Mouse (Mus musculus) cerebellum, postnatal 14 days (tissue): Measurements from ENCODE around the gene Bcl3.
"Not testable (repeated sequence)": the region's sequence is repeated elsewhere in the genome, so short reads cannot be mapped to it uniquely, and the experiment has no call there.

ENCODE experiments used
- DNase-seq, 2 experiments: peaks; one replicate each; pipeline ENCODE4 v3.0.0; 2021; ENCODE audit warnings: mixed read lengths in 2 of 2

Bcl3 gene

DNA sequence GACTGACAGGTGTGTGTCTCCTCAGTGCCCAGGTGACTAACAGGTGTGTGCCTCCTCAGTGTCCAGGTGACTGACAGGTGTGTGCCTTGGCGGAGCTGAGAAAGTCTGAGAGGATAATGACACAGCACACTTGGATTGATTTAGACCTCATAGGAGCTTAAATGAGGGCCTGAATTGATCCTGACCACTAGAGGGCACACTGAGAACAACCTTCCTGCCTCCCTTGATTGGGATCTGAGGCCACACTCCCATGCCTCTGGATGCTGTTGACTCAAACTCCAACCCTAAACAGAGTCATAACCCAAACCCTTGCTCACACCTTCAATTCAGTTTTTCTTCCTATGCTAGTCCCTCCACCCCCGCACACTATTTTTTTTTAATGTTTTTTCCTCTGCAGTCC is 21.8 kb downstream of the Bcl3 start:
- DNase-seq: peak; percentile 49 to 50

- peak; percentile 64 to 76 for DNase-seq
Measured at GRCm38 (mm10) chr7:19796697-19797588, 25.6 kb downstream of the Bcl3 start, which contains the start of gene Cblc. Gene Cblc (minus strand): TSS chr7:19796809.

DNA sequence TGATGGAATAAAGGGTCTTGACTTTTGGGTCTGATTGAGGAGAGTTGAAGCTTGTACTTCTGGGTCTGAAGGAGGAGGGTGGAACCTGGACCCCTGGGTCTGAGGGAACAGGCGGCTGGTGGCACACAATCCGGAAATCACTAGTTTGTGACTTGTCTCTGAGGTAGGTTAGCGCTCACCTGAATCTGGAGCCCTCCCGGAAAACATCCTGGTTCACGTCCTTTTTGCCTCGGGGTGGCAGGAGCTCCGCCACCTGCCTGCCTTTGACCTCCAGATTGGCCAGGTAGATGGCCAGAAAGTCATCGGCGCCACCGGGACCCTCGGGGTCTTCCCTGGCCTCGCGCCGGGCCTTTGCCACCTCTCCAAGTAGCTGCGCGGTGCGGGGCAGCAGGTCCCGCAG is 26.3 kb downstream of the Bcl3 start:
- DNase-seq: no peak

DNA sequence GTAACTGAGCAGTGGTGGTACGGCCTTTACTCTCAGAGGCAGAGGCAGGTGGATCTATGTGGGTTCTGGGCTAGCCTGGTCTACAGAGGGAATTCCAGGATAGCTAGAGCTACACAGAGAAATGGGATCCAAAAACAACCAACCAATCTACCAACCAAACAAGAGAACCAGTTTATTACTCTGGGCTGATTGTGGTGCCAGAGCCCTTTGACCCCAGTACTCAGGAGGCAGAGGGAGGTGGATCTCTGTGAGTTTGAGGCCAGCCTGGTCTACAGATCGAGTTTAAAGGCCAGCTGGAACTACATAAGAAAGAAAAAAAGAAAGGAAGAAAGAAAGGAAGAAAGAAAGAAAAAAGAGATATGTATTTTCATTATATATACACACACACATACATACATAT is 27.3 kb downstream of the Bcl3 start:
- DNase-seq: no peak

- DNase-seq: no peak
Measured at GRCm38 (mm10) chr7:19792701-19793630, 29.6 kb downstream of the Bcl3 start.

- DNase-seq: not testable (repeated sequence)
Measured at GRCm38 (mm10) chr7:19791504-19791903, 31.1 kb downstream of the Bcl3 start.

GRCm38 (mm10) chr7:19789904-19790347 is 32.6 kb downstream of the Bcl3 start:
- DNase-seq: peak; percentile 92 to 97

DNA sequence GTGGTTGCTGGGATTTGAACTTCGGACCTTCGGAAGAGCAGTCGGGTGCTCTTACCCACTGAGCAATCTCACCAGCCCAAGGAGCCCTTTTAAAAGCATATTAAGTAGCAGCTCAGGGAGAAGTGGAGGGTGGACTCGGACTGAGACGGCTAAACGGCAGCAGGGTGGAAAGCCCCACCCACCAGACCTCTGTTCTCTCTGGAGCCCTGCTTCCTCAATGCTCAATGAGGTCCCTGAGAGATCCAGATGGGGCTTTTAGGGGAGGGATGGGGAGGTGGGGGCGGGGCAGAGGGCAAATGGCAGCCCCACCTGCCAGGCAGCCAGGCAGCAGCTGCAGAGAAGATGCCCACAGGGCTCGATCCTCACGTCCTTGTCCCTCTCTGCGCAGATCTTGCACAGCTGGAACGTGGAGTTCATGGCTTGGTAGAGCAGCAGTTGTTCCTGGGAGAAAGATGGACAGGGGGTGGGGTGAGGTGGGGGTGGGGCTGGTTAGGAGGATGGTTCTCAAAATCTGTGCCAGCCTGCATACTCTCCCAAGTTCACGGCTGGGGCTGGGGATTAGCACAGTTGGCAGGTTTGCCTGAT is 36.6 kb downstream of the Bcl3 start:
- no peak for DNase-seq

DNA sequence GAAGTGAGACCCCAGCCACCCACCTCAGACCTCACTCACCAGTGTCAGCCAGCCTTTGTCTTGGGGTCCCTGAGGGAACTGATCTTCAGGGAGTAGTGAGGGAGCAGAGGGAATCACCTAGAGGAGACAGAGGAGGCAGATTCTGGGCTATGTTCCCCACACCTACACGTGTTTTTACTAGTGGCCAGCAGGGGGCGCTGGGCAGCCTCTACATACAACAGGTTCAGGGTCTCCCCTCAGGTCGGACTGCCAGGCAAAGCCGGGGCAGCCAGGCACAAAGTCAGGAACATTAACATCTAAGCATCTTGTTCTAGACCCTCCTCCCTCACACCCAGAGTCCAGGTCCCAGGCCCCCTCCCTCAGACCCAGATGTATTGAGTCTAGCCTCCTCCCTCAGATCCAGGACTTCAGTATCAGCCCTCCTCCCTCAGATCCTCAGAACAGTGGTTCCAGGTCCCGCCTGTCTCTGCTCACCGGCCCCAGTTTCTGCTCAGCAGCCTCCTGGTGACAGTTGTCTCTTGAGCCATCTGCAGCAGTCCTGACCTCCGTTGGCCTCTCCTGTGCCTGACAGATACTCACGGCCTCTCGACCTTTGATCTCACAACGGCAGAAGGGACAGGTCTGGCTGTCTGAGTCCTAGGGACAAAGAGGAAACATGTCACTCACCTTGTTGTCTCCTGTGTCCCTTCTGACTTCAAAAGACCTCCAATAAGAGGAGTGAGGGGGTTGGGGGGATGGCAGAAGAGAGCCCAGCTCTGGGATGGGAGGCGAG is 37.6 kb downstream of the Bcl3 start:
- no peak for DNase-seq

GRCm38 (mm10) chr7:19783630-19784029 is 38.9 kb downstream of the Bcl3 start:
- DNase-seq: no peak

DNA sequence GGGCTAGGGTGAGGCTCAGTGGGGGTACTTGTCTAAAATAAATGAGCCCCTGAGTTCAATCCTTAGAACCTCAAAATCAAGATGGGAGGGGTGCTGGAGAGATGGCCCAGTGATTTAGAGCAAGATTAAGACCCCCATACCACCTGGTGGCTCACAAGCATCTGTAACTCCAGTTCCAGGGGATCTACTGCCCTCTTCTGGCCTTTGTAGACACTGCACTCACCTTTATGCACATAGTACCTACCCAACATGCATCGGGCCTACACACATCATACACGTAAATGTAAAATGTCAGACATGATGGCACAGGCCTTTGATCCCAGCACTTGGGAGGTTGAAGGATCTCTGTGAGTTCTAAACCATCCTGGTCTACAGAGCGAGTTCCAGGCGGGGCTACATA is 39.9 kb downstream of the Bcl3 start:
- DNase-seq: peak in 1 of 2 experiments; percentile 30

GRCm38 (mm10) chr7:19781741-19782140 is 40.8 kb downstream of the Bcl3 start:
- no peak for DNase-seq

- DNase-seq: no peak
Measured at GRCm38 (mm10) chr7:19779903-19780302, 42.7 kb downstream of the Bcl3 start.

- DNase-seq: no peak
Measured at GRCm38 (mm10) chr7:19778645-19779044, 43.9 kb downstream of the Bcl3 start.

DNA sequence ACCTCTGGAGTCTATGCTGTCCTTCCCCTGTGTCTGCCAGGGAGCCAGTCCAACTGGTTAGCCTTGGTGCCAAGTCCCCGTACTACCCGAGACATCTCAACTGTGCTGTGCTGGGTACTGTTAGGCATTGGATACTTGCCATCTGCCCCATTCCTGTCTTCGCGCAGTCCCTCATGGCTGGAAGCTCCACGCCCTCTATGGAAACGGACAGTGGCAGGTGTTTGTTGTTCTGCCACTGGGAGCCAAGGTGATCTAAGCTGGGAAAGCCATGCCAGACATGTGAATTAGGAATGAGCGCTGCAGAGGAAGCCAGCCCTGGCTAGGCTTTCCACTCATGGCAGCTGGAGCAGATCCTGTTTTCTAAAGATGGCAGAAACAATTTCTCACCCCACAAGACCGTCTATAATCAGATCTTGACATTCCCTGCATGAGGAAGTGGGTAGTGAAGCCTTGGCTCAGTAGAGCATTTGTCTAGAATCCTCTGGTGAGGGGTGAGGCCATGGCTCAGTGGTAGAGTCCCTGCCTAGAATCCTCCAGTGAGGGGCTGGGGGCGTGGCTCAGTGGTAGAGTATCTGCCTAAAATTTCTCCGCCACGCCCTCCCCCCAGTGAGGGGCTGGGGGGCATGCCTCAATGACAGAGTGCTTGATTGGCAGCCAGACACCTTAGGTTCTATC is 45.4 kb downstream of the Bcl3 start:
- DNase-seq: no peak

- DNase-seq: no peak
Measured at GRCm38 (mm10) chr7:19771682-19772081, 50.9 kb downstream of the Bcl3 start.

DNA sequence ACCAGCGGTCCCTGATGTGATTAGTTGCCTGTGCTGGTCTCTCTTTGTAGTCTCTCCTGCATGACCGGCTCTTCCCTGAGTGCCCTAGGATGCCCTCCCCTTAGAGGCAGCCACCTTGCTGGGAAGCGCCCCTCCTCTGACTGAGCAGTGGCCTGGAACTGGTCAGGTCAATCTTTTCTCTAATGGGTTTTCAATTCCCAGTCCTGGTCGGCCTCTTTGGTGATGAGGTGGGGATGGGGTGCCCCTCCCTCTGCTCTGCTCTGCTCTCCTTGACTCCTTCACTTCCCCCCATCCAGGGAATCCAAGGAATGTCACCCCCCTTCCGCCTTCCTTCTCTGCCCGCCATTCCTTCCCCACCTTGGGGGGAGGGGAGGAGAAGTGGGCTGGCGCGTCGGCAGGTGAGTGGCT is 51.6 kb downstream of the Bcl3 start, which contains the start of gene Bcam:
Gene Bcam, minus strand, starts transcription at position 33 of the 408 bp plus-strand sequence.
- DNase-seq: no peak

- DNase-seq: peak; percentile 43 to 62
Measured at GRCm38 (mm10) chr7:19770375-19770754, 52.2 kb downstream of the Bcl3 start.

DNA sequence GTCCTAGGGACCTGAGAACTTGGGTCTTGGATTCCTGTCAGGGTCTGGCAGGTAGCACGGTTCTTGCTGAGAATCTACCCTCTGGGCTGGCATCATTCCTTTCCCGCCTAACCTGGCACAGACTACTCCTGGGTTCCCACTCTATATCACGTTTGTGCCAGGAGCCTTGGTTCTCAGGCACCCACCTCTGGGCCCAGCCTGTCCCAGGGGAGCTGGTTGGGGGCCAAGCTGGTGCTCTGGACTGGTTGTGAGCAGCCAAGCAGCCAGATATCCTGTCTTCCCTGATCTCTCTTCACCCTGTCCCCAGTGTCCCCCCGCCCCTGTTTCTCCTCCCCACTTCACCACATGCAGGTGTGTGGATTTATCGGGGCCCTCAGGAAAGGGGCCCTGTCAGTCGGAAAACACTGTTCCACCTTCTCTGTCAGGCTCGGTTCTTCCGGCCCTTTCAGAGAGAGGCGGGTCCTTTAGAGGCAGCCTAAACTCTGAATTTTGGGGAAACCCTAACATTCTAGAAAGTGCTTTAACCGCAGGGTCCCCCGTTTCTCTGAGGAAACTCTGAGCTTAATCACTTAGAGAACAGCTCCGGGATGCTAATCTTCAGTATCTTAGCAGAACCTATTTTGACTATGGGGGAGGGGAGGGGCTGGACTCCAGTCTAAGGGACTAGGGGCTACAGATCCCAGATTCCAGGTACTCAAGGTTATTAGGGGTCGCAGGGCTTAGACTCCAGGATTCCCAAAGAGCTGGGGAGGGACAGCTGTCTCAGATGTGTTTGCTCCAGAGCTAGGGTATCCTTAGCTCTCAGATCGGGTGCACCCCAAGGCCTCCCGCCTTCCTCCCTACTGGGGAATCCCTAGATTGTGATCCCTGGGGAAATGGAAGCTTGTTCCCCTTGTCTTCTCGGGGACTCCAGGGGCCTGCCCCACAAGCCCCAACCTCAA is 52.9 kb downstream of the Bcl3 start:
- no peak for DNase-seq

- no peak for DNase-seq
Measured at GRCm38 (mm10) chr7:19769001-19769400, 53.6 kb downstream of the Bcl3 start.
